Mouse (Mus musculus): Measurements from ENCODE around the gene Crip1. TPM values are rescaled to one million over a fixed set of nuclear protein-coding genes. Genes with fewer than 3 reads are reported as not detected.

Gene Crip1
- 84.5 and 94.1 TPM in 2 replicates for polyA plus RNA-seq (2015; fragmentation: Nextera tagmentation; extraction: Ambion mirVana)

DNA sequence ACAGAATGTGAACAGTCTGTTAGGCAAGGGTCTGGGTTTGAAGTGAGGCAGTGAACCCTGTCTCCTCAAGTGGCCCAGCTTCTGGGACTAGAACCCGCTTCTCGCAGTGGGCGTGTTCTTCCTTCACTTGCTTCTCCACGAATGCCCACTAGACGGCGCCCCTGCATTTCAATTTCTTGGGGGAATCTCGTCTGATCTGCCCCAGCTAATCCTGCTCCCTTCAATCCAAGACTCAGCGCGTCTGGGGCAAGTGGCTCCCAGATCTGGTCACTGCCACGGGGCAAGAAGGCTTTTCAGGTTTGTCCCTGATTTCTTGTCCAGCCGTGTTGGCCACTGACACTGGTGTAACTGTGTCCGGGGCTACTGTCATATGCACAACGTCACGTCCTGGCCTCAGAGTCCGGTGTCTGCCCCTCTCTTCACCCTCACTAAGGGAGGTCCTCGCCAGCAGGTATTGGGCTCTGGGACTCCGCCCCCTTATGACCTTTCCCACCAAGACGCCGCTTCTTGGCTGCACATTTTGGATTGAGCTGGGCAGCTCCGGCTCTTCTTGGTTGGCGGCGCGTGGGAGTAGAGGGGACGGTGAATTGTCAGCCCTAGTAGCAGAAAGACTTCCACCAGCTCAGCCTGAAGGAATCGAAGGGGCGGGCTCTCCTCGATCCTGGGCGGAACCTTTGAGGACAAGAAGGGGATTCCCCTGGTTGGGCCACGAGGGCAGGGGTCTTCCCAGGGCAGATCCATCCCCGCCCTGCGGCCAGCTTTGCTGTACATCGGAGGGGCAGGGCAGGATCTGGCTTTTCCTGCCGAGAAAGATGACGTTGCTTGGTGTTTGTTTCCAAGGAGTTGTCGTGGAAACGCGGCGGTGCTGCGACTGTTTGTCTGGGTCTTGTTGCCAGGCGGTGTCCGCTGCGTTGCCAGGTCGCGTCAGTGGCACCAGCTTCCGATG lies at the start of gene Crip1:
Crip1 (plus strand) TSS at position 205 of the 946 bp plus-strand sequence.
- ATAC-seq (ENCODE audit: low read depth) = peak; percentile 23
- H3K9ac ChIP-seq = no peak within 1 kb of the TSS
- H3K27me3 ChIP-seq = peaks cover 79% of the 10 kb centered on the region
- WGBS (ENCODE audit: insufficient replicate concordance) = 14% methylated on average over 45 of the region's 45 CpGs
- H3K4me2 ChIP-seq = peak within 1 kb of the TSS; percentile 44
- peaks cover 11% of the 10 kb centered on the region for H3K36me3 ChIP-seq
- no peaks in the 10 kb centered on the region for H3K9me3 ChIP-seq (replicated peaks)
- H3K4me1 ChIP-seq (replicated peaks) = peaks cover 78% of the 10 kb centered on the region
- H3K27ac ChIP-seq = no peak within 1 kb of the TSS
- DNase-seq = peak; percentile 75
- H3K4me3 ChIP-seq (replicated peaks) = peak within 1 kb of the TSS; percentile 9; the same call in 1 of the 2 replicates

DNA sequence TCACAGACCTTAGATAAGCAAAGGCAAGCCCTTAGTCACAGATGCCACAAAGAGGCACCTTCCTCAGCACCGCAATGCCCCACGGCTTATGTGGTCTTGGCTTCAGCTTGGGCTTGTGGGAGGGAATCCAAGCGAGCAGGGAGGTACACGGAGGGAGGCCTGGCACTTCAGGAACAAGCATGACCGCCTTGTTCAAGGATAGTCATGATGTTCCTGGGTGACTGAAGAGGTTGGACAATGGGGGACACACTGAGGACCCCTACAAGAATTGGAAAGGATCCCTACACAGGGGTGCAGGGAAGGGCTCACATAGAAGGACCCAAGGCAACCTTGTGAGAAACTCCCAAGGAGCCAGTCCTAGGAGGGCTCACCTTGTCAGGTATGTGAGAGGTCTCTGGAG lies 49.1 kb upstream of the Crip1 start:
- Histone ChIP-seq H3K9ac (peak overlapping the region; percentile 92; the same call in 1 of the 2 replicates), H3K4me1 (replicated peaks) (peaks cover 45% of the 10 kb centered on the region), H3K36me3 (no peaks in the 10 kb centered on the region; the same call in 1 of the 2 replicates), H3K4me2 (no peak overlapping the region; the same call in 1 of the 2 replicates), H3K27me3 (peaks cover 12% of the 10 kb centered on the region; the same call in 1 of the 2 replicates), H3K4me3 (replicated peaks) (0 out of 2 replicates have a peak overlapping the region, but pooled peaks have one; percentile 80), H3K27ac (no peak overlapping the region), H3K9me3 (replicated peaks) (no peaks in the 10 kb centered on the region)
- 71% methylated on average over 5 of the region's 5 CpGs for WGBS (ENCODE audit: insufficient replicate concordance)
- no peak for DNase-seq
- no peak for ATAC-seq (ENCODE audit: low read depth)

DNA sequence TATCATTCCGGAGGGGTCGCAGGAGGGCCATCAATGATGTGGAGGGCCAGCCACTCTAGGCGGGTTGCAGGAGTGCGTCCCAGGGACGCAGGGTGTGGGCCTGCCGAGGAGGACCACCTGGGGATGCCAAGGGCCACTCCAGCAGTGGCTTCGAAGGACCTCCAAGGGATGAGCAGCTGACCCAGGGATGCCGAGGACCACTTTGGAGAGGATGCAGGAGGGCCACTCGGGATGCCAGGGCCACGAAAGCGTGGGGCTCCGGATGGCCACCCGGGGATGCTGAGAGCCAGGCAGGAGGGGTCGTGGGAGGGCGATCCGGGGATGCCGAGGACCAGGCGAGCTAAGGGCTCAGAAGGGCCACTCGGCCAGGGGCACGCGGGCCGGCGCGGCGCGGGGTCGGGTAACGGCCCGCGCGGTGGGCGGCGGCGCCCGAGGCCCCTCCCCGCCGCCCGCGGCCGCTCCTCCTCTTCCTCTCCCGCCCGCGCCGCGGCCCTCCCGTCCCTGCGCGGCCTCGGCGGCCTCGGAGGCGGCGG lies 48.3 kb upstream of the Crip1 start, which contains the start of gene Mta1:
Mta1 (plus strand) TSS at position 530 of the 533 bp plus-strand sequence.
- ATAC-seq (ENCODE audit: low read depth) (peak; percentile 75), DNase-seq (peak; percentile 22)
- H3K27ac ChIP-seq = peak within 1 kb of the TSS; percentile 82
- peaks cover 2% of the 10 kb centered on the region; the same call in 1 of the 2 replicates for H3K36me3 ChIP-seq
- no peaks in the 10 kb centered on the region for H3K9me3 ChIP-seq (replicated peaks)
- peaks cover 53% of the 10 kb centered on the region for H3K4me1 ChIP-seq (replicated peaks)
- peak within 1 kb of the TSS; percentile 85 for H3K4me2 ChIP-seq
- peaks cover 12% of the 10 kb centered on the region; the same call in 1 of the 2 replicates for H3K27me3 ChIP-seq
- H3K9ac ChIP-seq = peak within 1 kb of the TSS; percentile 92
- WGBS (ENCODE audit: insufficient replicate concordance) = 5% methylated on average over 36 of the region's 53 CpGs
- H3K4me3 ChIP-seq (replicated peaks) = peak within 1 kb of the TSS; percentile 80

DNA sequence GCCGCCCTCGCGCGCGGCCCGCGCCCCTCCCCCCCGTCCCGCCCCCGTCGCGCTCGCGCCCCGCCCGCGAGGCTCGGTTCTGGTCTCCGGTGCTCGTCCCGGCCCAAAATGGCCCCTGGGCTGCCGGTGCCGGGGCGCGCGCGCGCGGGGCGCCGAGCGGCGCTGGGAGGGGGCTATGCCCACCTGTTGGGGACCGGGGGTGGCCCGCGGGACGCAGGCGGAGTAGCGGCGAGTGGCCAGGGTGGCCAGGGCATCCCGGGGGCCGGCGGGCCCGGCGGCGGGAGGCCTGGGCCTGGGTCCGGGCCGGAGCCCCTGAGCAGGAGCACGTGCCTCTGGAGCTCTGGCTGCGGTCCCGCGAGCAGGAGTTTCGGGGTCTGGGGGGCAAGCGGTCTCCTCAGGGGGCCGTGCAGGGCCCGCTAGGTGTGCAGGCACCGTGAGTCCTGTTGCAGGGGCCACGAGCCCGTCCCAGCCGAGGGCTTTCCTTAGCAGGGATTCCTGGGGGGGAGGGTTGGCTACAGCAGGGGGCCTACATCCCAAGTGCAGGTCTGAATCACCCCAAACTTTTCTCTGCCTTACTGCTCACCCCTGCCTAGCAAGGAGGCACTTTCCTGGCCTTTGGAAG lies 47.5 kb upstream of the Crip1 start:
- peak; percentile 14 for DNase-seq
- WGBS (ENCODE audit: insufficient replicate concordance) = under 1% methylated on average over 42 of the region's 60 CpGs

DNA sequence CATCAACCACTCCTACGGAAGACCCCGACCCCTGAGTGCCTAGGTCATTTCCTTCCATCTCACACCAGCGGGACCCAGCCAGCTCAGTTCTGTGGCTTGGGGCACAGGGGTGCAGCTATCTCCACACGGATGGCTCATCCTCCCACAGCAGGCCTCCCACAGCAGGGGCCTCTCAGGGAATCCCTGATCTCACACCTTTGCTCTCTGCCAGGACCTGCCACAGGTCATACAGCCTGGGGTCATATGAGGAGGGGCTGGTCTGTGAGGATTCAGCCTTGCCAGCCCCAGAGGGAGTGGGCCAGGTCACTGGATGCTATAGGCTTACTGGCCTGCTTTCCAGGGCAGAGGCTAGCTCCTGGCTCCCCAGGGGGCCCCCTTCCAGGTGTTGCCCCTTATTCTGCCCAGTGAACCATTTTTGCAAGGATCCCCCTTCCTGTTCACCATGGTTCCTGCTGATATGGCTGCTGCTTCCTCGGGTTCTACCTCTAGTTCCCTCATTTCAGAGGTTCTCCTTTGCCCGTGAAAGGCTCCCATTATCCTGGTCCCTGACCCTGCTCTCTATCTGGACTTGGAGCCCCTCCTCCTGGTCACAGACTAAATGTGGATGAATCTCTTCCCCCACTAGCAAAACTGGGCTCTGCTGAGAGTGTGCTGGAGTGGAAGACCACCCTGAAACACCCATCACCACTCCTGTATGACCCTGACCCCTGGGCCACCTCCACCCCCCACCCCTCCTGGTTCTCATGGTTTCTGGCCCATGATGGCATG lies 46.5 kb upstream of the Crip1 start:
- H3K9me3 ChIP-seq (replicated peaks) = no peaks in the 10 kb centered on the region
- peak overlapping the region; percentile 92 for H3K9ac ChIP-seq
- DNase-seq (no peak), ATAC-seq (ENCODE audit: low read depth) (peak; percentile 13)
- peak overlapping the region; percentile 85 for H3K4me2 ChIP-seq
- peak overlapping the region; percentile 82 for H3K27ac ChIP-seq
- H3K27me3 ChIP-seq = peaks cover 12% of the 10 kb centered on the region; the same call in 1 of the 2 replicates
- WGBS (ENCODE audit: insufficient replicate concordance) = 10% methylated on average over 6 of the region's 6 CpGs
- peaks cover 71% of the 10 kb centered on the region for H3K4me1 ChIP-seq (replicated peaks)
- H3K36me3 ChIP-seq = peaks cover 8% of the 10 kb centered on the region; the same call in 1 of the 2 replicates
- peak overlapping the region; percentile 80 for H3K4me3 ChIP-seq (replicated peaks)

More for the DNA sequence above, 47.5 kb upstream of the Crip1 start:
- H3K27ac ChIP-seq = peak overlapping the region; percentile 82
- ATAC-seq (ENCODE audit: low read depth) = peak; percentile 18; the same call in 1 of the 2 replicates
- H3K4me1 ChIP-seq (replicated peaks) = peaks cover 61% of the 10 kb centered on the region
- H3K36me3 ChIP-seq = peaks cover 8% of the 10 kb centered on the region; the same call in 1 of the 2 replicates
- peak overlapping the region; percentile 92 for H3K9ac ChIP-seq
- no peaks in the 10 kb centered on the region for H3K9me3 ChIP-seq (replicated peaks)
- H3K4me3 ChIP-seq (replicated peaks) = peak overlapping the region; percentile 80
- peak overlapping the region; percentile 85 for H3K4me2 ChIP-seq
- peaks cover 12% of the 10 kb centered on the region; the same call in 1 of the 2 replicates for H3K27me3 ChIP-seq

DNA sequence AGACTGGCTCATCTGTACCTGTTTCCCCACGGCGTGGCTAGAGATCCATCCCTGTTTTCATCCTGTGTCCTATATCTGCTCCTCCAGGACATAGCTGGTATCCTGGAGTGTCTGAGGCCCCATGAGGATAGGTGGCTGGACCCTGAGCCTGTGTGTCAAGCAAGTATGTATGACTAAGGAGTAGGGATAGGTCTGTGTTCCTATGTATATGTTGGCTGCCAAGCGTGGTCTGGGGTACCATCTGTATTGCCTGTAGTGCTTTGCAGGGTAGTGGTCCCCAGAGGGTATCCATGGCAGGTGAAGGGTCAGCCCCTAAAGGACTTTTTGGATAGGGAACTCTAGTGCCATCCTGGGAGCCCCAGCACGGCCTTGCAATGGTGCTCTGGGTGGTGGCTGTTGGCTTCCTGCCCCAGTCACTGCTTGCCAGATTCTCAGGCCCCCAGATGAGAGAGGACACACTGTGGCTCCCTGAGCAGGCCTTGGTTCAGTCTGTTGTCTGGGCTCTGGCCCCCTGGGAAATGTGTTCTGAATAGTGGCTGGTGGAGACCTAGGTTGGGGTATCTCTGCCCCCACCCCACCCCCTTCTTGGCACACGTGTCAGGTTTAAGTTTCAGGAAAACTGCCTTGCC lies 45.6 kb upstream of the Crip1 start:
- WGBS (ENCODE audit: insufficient replicate concordance) = 73% methylated on average over 5 of the region's 5 CpGs
- DNase-seq = no peak
- no peak for ATAC-seq (ENCODE audit: low read depth)
- peak overlapping the region; percentile 92; the same call in 1 of the 2 replicates for H3K9ac ChIP-seq
- H3K4me2 ChIP-seq = peak overlapping the region; percentile 85
- peak overlapping the region; percentile 82 for H3K27ac ChIP-seq
- H3K4me3 ChIP-seq (replicated peaks) = no peak overlapping the region
- H3K36me3 ChIP-seq = peaks cover 9% of the 10 kb centered on the region; the same call in 1 of the 2 replicates
- H3K9me3 ChIP-seq (replicated peaks) = no peaks in the 10 kb centered on the region
- peaks cover 12% of the 10 kb centered on the region; the same call in 1 of the 2 replicates for H3K27me3 ChIP-seq
- H3K4me1 ChIP-seq (replicated peaks) = peaks cover 79% of the 10 kb centered on the region

DNA sequence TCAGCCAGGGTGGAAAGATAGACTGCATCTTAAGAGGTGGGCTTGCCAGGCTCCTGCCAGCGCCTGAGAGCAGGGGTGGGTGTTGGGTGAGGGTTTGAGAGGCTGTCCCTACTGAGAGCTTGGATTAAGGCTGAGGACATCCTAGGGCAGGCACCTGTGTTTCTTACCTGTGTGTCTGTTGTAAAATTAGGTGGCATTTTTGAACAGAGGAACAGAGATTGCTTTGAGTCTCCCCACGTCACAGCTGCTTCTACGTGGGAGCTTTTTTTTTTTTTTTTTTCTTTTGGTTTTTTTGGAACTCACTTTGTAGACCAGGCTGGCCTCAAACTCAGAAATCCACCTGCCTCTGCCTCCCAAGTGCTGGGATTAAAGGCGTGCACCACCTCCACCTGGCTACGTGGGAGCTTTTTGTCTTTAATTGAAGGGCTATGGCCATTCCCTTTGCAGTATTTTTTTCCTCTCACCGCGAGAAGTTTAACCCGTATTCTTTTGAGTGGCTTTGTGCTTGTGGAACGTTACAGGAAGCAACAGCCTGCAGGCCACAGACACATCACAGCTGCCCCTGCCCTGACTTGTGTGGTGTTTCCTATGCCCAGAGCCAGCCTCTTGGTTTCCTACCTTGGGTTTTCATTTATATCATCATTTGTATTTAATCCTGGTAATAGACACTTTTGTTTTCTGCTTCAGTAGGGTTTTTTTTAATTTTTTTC lies 44.7 kb upstream of the Crip1 start:
- 73% methylated on average over 9 of the region's 9 CpGs for WGBS (ENCODE audit: insufficient replicate concordance)
- Histone ChIP-seq H3K4me3 (replicated peaks) (no peak overlapping the region), H3K27ac (peak overlapping the region; percentile 82), H3K27me3 (peaks cover 10% of the 10 kb centered on the region; the same call in 1 of the 2 replicates), H3K36me3 (peaks cover 11% of the 10 kb centered on the region; the same call in 1 of the 2 replicates), H3K9ac (no peak overlapping the region), H3K9me3 (replicated peaks) (no peaks in the 10 kb centered on the region), H3K4me1 (replicated peaks) (peaks cover 87% of the 10 kb centered on the region), H3K4me2 (no peak overlapping the region)
- no peak for ATAC-seq (ENCODE audit: low read depth)
- no peak for DNase-seq

DNA sequence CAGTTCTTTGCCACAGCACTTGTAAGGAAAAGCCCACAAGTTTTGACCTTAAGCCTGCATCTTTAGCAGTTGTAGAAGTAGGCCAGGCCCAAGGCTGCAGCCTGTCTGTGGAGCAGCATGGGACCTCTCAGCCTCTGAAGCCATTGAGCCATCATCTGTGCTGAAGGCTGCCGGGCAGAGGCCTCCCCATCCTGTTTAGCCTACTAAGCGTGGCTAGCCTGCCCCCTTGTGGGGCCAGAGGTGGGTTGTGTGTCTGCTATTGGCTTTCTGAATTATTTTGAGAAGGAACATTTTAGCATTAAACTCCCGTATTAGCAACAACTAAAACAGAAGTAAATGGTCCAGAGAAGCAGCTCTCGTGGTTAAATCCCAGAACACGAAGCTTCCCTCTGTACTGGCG lies 43.7 kb upstream of the Crip1 start:
- peak; percentile 48 for DNase-seq
- peaks cover 11% of the 10 kb centered on the region; the same call in 1 of the 2 replicates for H3K36me3 ChIP-seq
- ATAC-seq (ENCODE audit: low read depth) = 0 out of 2 replicates have a peak, but pooled peaks have one; percentile 9
- peak overlapping the region; percentile 82; the same call in 1 of the 2 replicates for H3K27ac ChIP-seq
- H3K4me2 ChIP-seq = no peak overlapping the region
- peaks cover 92% of the 10 kb centered on the region for H3K4me1 ChIP-seq (replicated peaks)
- 0 out of 2 replicates have a peak, but pooled peaks cover 2% of the 10 kb centered on the region for H3K27me3 ChIP-seq
- WGBS (ENCODE audit: insufficient replicate concordance) = 54% methylated on average over 6 of the region's 6 CpGs
- no peak overlapping the region for H3K9ac ChIP-seq
- H3K9me3 ChIP-seq (replicated peaks) = no peaks in the 10 kb centered on the region
- H3K4me3 ChIP-seq (replicated peaks) = no peak overlapping the region

DNA sequence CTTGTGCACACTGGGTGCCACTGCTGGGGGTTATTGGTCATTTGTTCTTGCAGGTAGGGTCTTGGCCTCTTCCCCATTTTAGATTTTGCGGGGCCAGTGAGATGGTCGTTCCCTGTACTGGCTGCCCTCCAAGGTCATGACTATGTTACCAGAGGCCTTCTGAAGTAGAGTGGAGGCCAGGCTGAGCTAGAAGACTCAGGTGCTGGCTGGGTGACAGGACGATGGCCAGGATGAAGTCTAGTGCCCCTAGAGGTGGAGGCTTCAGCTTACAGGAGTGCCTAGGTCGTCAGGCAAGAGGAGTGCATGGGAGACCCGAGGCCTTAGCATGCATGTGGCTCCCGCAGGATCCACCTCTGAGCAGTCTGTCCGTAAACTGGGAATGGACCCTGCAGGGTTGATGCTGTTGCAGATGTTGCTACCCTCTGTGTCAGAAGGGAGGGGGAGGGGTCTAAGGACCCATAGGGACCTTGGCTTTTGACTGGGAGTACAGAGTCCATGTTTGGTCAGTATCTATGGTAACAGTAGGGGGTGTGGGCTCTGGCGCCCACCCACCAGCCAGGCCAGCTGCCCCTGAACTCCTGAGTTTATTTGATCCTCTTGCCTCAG lies 42.2 kb upstream of the Crip1 start:
- H3K9ac ChIP-seq = no peak overlapping the region
- no peaks in the 10 kb centered on the region for H3K27me3 ChIP-seq
- peak overlapping the region; percentile 91; the same call in 1 of the 2 replicates for H3K27ac ChIP-seq
- DNase-seq (no peak), ATAC-seq (ENCODE audit: low read depth) (no peak)
- H3K4me1 ChIP-seq (replicated peaks) = peaks cover 98% of the 10 kb centered on the region
- 60% methylated on average over 8 of the region's 8 CpGs for WGBS (ENCODE audit: insufficient replicate concordance)
- H3K36me3 ChIP-seq = peaks cover 17% of the 10 kb centered on the region; the same call in 1 of the 2 replicates
- H3K4me3 ChIP-seq (replicated peaks) = no peak overlapping the region
- H3K9me3 ChIP-seq (replicated peaks) = no peaks in the 10 kb centered on the region
- H3K4me2 ChIP-seq = no peak overlapping the region
